Mouse (Mus musculus): ENCODE results near the gene Olfr543. TPM values are rescaled to one million over a fixed set of nuclear protein-coding genes. Genes with fewer than 3 reads are reported as not detected.

The Olfr543 gene
- total and polyA plus RNA-seq, 3 experiments: 0.12 to 0.61 TPM; not detected in 1

DNA sequence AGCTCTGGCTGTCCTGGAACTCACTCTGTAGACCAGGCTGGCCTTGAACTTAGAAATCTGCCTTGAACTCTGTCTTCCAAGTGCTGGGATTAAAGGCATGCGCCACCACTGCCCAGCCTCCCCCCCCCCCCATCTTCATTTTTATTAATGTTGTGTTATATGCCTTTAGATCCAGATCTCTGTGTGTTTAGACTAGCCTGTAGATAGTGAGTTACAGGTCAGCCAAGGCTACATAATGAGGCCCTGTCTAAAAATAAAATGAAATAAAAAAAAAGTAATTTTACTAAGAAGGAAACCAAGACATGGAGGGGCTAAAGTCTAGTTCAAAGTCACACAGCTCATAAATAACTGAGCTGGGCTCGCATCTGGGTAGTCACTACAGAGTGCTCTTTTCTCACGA lies 2.6 kb downstream of the Olfr543 start:
- H3K9ac ChIP-seq (ENCODE audit: control insufficient read depth, low read depth, low read length, poor library complexity, severe bottlenecking): no peak overlapping the region
- no peaks in the 10 kb centered on the region for H3K79me2 ChIP-seq (ENCODE audit: control insufficient read depth, insufficient read depth, low read length, poor library complexity)
- no peaks in the 10 kb centered on the region for H3K9me3 ChIP-seq (replicated peaks; ENCODE audit: insufficient read depth, low read length)
- no peaks in the 10 kb centered on the region for H3K27me3 ChIP-seq (ENCODE audit: control insufficient read depth in 1 of 2, insufficient read depth in 2 of 2, low read length in 2 of 2)
- H3K36me3 ChIP-seq (ENCODE audit: control insufficient read depth in 1 of 2, insufficient read depth in 2 of 2, low read length in 2 of 2): peaks cover 0 to 11% of the 10 kb centered on the region in 2 experiments; a peak in 2 of 4 replicates
- H3K27ac ChIP-seq (ENCODE audit: control insufficient read depth, low read depth, low read length): no peak overlapping the region
- no peak for DNase-seq (ENCODE audit: low read depth, low spot score)
- TF ChIP-seq CTCF (IDR thresholded peaks at IDR 0.05 in 2 of 3, conservative IDR thresholded peaks at IDR 0.05 in 1 of 3; ENCODE audit: control insufficient read depth in 1 of 3, insufficient read depth in 1 of 3, low read depth in 2 of 3, low read length in 3 of 3, poor library complexity in 1 of 3, severe bottlenecking in 1 of 3) (no peak), ZMIZ1 (IDR thresholded peaks at IDR 0.05; ENCODE audit: low read depth, low read length) (no peak), POLR2AphosphoS5 (IDR thresholded peaks at IDR 0.05; ENCODE audit: borderline replicate concordance, low read depth, low read length) (no peak), ETS1 (IDR thresholded peaks at IDR 0.05; ENCODE audit: low read depth, low read length) (no peak), ZKSCAN1 (IDR thresholded peaks at IDR 0.05; ENCODE audit: low read depth, low read length) (no peak), MAFK (IDR thresholded peaks at IDR 0.05; ENCODE audit: borderline replicate concordance, low read depth, low read length) (no peak), NRF1 (IDR thresholded peaks at IDR 0.05; ENCODE audit: insufficient read depth, low read depth, low read length, poor library complexity, severe bottlenecking) (no peak), ZC3H11A (IDR thresholded peaks at IDR 0.05; ENCODE audit: low read depth, low read length) (no peak), TAL1 (IDR thresholded peaks at IDR 0.05; ENCODE audit: low read length) (no peak), E2F4 (IDR thresholded peaks at IDR 0.05; ENCODE audit: borderline replicate concordance, low read depth, low read length) (no peak), MXI1 (IDR thresholded peaks at IDR 0.05; ENCODE audit: low read depth, low read length) (no peak), GABPA (IDR thresholded peaks at IDR 0.05; ENCODE audit: low read depth, low read length) (no peak), TBP (IDR thresholded peaks at IDR 0.05; ENCODE audit: low read depth, low read length) (no peak), EP300 (IDR thresholded peaks at IDR 0.05; ENCODE audit: low read depth in 1 of 2, low read length in 2 of 2) (no peak), USF2 (IDR thresholded peaks at IDR 0.05; ENCODE audit: borderline replicate concordance in 1 of 2, insufficient read depth in 1 of 2, low read depth in 1 of 2, low read length in 2 of 2) (no peak), USF1 (IDR thresholded peaks at IDR 0.05; ENCODE audit: low read depth, low read length) (no peak), GATA1 (IDR thresholded peaks at IDR 0.05; ENCODE audit: low read depth, low read length) (no peak)
- no peak overlapping the region for H3K4me3 ChIP-seq (ENCODE audit: control insufficient read depth in 1 of 2, insufficient read depth in 1 of 2, low read depth in 2 of 2, low read length in 2 of 2)
- H3K4me1 ChIP-seq (ENCODE audit: control insufficient read depth in 1 of 2, insufficient read depth in 2 of 2, low read length in 2 of 2): peaks cover 4 to 6% of the 10 kb centered on the region in 2 experiments; a peak in 3 of 4 replicates

DNA sequence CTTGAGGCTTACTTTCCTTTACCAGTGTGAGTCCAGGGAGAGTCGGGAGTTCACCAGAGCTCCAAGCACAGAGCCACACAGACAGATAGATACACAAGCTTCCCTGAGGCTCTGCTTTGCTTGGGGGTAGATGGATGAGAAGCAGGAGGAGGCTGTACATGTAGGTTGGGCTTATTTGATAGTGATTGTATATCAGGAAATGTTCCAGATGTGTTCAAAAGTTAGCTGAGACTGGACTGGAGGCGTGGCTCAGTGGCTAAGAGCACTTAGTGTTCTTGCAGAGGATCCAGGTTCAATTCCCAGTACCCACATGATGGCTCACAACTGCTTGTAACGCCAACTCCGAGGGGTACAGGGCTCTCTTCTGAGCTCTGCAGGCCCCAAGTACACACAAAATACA lies 3.1 kb downstream of the Olfr543 start:
- Histone ChIP-seq H3K27me3 (ENCODE audit: control insufficient read depth in 1 of 2, insufficient read depth in 2 of 2, low read length in 2 of 2) (no peaks in the 10 kb centered on the region), H3K36me3 (ENCODE audit: control insufficient read depth in 1 of 2, insufficient read depth in 2 of 2, low read length in 2 of 2) (peaks cover 0 to 7% of the 10 kb centered on the region in 2 experiments; a peak in 2 of 4 replicates), H3K4me1 (ENCODE audit: control insufficient read depth in 1 of 2, insufficient read depth in 2 of 2, low read length in 2 of 2) (peaks cover 4 to 6% of the 10 kb centered on the region in 2 experiments; a peak in 2 of 4 replicates), H3K9me3 (replicated peaks; ENCODE audit: insufficient read depth, low read length) (no peaks in the 10 kb centered on the region), H3K9ac (ENCODE audit: control insufficient read depth, low read depth, low read length, poor library complexity, severe bottlenecking) (no peak overlapping the region), H3K79me2 (ENCODE audit: control insufficient read depth, insufficient read depth, low read length, poor library complexity) (no peaks in the 10 kb centered on the region), H3K27ac (ENCODE audit: control insufficient read depth, low read depth, low read length) (no peak overlapping the region), H3K4me3 (ENCODE audit: control insufficient read depth in 1 of 2, insufficient read depth in 1 of 2, low read depth in 2 of 2, low read length in 2 of 2) (no peak overlapping the region)
- peak; percentile 30 for DNase-seq (ENCODE audit: low read depth, low spot score)
- peak; percentile 91 for TF ChIP-seq TBP (IDR thresholded peaks at IDR 0.05; ENCODE audit: low read depth, low read length)
- no peak for TF ChIP-seq USF2 (IDR thresholded peaks at IDR 0.05; ENCODE audit: borderline replicate concordance in 1 of 2, insufficient read depth in 1 of 2, low read depth in 1 of 2, low read length in 2 of 2)
- no peak for TF ChIP-seq ZNF384 (IDR thresholded peaks at IDR 0.05; ENCODE audit: low read depth, low read length)
- no peak for TF ChIP-seq RCOR1 (IDR thresholded peaks at IDR 0.05; ENCODE audit: low read depth, low read length)
- TF ChIP-seq CHD2 (IDR thresholded peaks at IDR 0.05; ENCODE audit: low read length): no peak

Measured in MEL (cell line).